13 mouse cellular contexts compared by ENCODE assay signal in the genomic region with DNA sequence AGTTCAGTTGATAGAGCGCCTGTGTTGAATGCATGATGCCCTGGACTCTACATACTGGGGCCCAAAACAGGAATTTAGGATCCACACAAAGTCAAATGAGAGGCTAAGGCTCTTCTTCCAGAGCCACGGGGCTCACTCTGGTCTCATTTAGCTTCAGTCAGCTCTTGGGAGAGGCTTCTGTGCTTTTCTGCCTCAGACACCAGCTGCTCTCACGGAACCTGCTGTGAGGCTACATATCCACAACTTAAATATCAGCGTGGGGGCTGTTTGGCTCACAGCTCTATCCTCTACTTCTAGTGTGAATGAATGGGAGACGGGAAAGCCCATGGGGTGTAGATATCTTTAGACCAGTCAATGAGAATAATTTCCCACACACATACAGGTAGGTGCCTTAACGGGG.
DNase-seq lines count a peak whose midpoint lies in the region; ATAC-seq lines count a peak whose summit lies in the region.
"Had no signal": no experiment of that assay in that cellular context is flagged by ENCODE, and none has a peak within 500 bp of the region (broad histone marks: within the 10 kb centered on the region; RNA-seq: fewer than 3 reads in every experiment).

No protein-coding gene starts in this region.

- no peak overlapping the region for H3K4me2 ChIP-seq in heart, embryonic 11.5 days
- H3K4me2 ChIP-seq: neural tube, embryonic 15.5 days had no signal

- WGBS in heart, embryonic 11.5 days (ENCODE audit: insufficient replicate concordance), result 71% methylated on average over 6 of the region's 6 CpGs

- no peak overlapping the region for H3K27ac ChIP-seq in heart, embryonic 11.5 days (ENCODE audit: low read depth, low read length)
- H3K27ac ChIP-seq: forebrain, embryonic 10.5 days; neural tube, embryonic 15.5 days had no signal

- no peak overlapping the region for H3K9ac ChIP-seq in heart, embryonic 11.5 days (ENCODE audit: low read depth, low read length)
- H3K9ac ChIP-seq: neural tube, embryonic 15.5 days had no signal

- ATAC-seq in heart, embryonic 11.5 days (replicated peaks; ENCODE audit: insufficient number of reproducible peaks, low FRiP score, low TSS enrichment), result no peak
- ATAC-seq: CD4-positive, CD25-positive, alpha-beta regulatory T cell, adult 4 months had no signal

- H3K27me3 ChIP-seq in heart, embryonic 11.5 days (ENCODE audit: control insufficient read depth, insufficient read depth, low read length), result no peaks in the 10 kb centered on the region
- H3K27me3 ChIP-seq: neural tube, embryonic 15.5 days had no signal

- peak; percentile 59 for DNase-seq in heart, adult 11 months
- DNase-seq in cerebellum, postnatal 25 days, result peak; percentile 32 to 55
- DNase-seq in frontal cortex, postnatal 25 days (ENCODE audit: low spot score in 2 of 2), result peak; percentile 6 to 43
- peak; percentile 60 to 63 for DNase-seq in right cerebral cortex, adult 2 months (ENCODE audit: low spot score in 2 of 2)
- DNase-seq in natural killer cell, adult 2 months (ENCODE audit: low spot score in 2 of 2), result no peak
- no peak for DNase-seq in adrenal gland, adult 8-10 months
- DNase-seq: heart, postnatal 36 days; kidney, postnatal 14 days; lung, adult 2 months had no signal

- H3K36me3 ChIP-seq in heart, embryonic 11.5 days (ENCODE audit: control insufficient read depth, insufficient read depth, low read length), result no peaks in the 10 kb centered on the region
- H3K36me3 ChIP-seq: forebrain, embryonic 10.5 days; neural tube, embryonic 15.5 days had no signal

- peaks cover 5% of the 10 kb centered on the region for H3K4me1 ChIP-seq in heart, embryonic 11.5 days (ENCODE audit: control insufficient read depth, insufficient read depth, low read length)

- no peaks in the 10 kb centered on the region for H3K9me3 ChIP-seq in heart, embryonic 11.5 days (replicated peaks; ENCODE audit: control insufficient read depth, low read length)
- H3K9me3 ChIP-seq: forebrain, embryonic 10.5 days; neural tube, embryonic 15.5 days had no signal

- no peak overlapping the region for H3K4me3 ChIP-seq in heart, embryonic 11.5 days (ENCODE audit: low read depth, low read length)
- H3K4me3 ChIP-seq: forebrain, embryonic 10.5 days; neural tube, embryonic 15.5 days had no signal

Comparison
In these comparisons a context has a peak if more than half of its experiments do, and no peak if none do; other contexts are left out.
1. DNase-seq: peak in heart, adult 11 months (single experiment), cerebellum, postnatal 25 days (2 of 2), frontal cortex, postnatal 25 days (2 of 2) and right cerebral cortex, adult 2 months (2 of 2); none in natural killer cell, adult 2 months (0 of 2) and adrenal gland, adult 8-10 months (single experiment).